Mouse (Mus musculus): ENCODE measurements around the gene Ophn1. TPM values are rescaled to one million over a fixed set of nuclear protein-coding genes. Genes with fewer than 3 reads are reported as not detected.
A peak's percentile ranks its signal among the peaks of the same experiment; 100 is the strongest.

The Ophn1 gene
- polyA plus RNA-seq, 1 experiment from 2014 or later = 16.4 TPM

DNA sequence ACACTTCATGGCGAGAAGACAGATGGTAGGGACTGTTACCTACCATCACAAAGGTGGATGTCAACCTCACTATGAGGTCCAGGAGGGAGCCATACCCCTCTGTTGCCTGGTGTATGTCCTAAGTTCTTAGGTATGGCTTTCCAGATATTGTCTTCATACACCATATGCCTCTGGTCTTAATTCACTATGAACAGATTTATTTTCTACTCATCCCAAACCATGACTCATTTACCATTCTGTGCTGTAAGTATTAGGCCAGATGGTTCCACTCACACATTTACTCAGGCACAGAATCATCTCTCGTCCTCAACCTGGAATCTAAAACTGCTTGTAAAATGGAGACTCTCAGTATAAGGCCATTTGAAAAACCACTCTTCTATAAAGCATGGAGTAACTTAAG is 135.7 kb downstream of the Ophn1 start:
- Histone ChIP-seq H3K4me3 (no peak overlapping the region), H3K9me3 (replicated peaks) (no peaks in the 10 kb centered on the region), H3K36me3 (no peaks in the 10 kb centered on the region), H3K27me3 (ENCODE audit: low read depth, poor library complexity, severe bottlenecking) (peaks cover 35% of the 10 kb centered on the region), H3K4me1 (no peaks in the 10 kb centered on the region), H3K27ac (replicated peaks) (no peak overlapping the region)
- 81% methylated on average over 2 of the region's 2 CpGs for WGBS
- no peak for DNase-seq (ENCODE audit: low spot score)

GRCm38 (mm10) chrX:98751279-98751817 is 139.5 kb downstream of the Ophn1 start:
- H3K27me3 ChIP-seq (ENCODE audit: low read depth, poor library complexity, severe bottlenecking) = peaks cover 24% of the 10 kb centered on the region; the same call in 1 of the 2 replicates
- H3K36me3 ChIP-seq = no peaks in the 10 kb centered on the region
- no peak overlapping the region for H3K4me3 ChIP-seq
- H3K9me3 ChIP-seq (replicated peaks) = no peaks in the 10 kb centered on the region
- no peak overlapping the region for H3K27ac ChIP-seq (replicated peaks)
- no peaks in the 10 kb centered on the region for H3K4me1 ChIP-seq
- DNase-seq (ENCODE audit: low spot score) = no peak
- WGBS = 72% methylated on average over 1 of the region's 1 CpGs

DNA sequence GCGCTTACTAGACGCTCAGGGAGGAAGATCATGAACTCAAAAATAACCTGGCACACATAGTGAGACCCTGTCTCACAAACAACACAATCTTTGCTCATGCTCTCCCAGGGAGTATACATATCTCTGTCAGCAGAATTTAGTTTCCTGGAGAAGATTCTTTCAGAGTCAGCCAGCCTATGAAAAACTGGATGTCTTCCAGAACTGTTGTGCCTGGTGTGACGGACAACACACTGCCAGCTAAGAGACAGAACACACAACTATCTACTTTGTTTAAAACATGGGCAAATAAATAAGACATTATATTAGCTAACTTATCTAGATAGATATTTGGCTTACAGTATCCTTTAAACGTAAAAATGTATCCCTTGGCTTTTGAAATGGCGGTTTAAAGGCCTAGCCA is 154.1 kb downstream of the Ophn1 start:
- H3K4me1 ChIP-seq = no peaks in the 10 kb centered on the region
- WGBS = 87% methylated on average over 5 of the region's 5 CpGs

GRCm38 (mm10) chrX:98722991-98723390 is 167.8 kb downstream of the Ophn1 start:
- H3K4me1 ChIP-seq = no peaks in the 10 kb centered on the region
- WGBS = 88% methylated on average over 10 of the region's 10 CpGs
- no peak overlapping the region for H3K4me3 ChIP-seq
- no peak for DNase-seq (ENCODE audit: low spot score)
- H3K9me3 ChIP-seq (replicated peaks) = no peaks in the 10 kb centered on the region
- no peaks in the 10 kb centered on the region for H3K27me3 ChIP-seq (ENCODE audit: low read depth, poor library complexity, severe bottlenecking)
- no peaks in the 10 kb centered on the region for H3K36me3 ChIP-seq
- H3K27ac ChIP-seq (replicated peaks) = no peak overlapping the region

More for the DNA sequence above, 154.1 kb downstream of the Ophn1 start:
- H3K9me3 ChIP-seq (replicated peaks) = no peaks in the 10 kb centered on the region; the same call in 1 of the 2 replicates
- H3K4me3 ChIP-seq = no peak overlapping the region
- H3K36me3 ChIP-seq = 0 out of 2 replicates have a peak, but pooled peaks cover 2% of the 10 kb centered on the region
- no peaks in the 10 kb centered on the region for H3K27me3 ChIP-seq (ENCODE audit: low read depth, poor library complexity, severe bottlenecking)
- DNase-seq (ENCODE audit: low spot score) = no peak
- no peak overlapping the region for H3K27ac ChIP-seq (replicated peaks)

- Histone ChIP-seq H3K4me3 (no peak overlapping the region), H3K4me1 (no peaks in the 10 kb centered on the region), H3K27me3 (ENCODE audit: low read depth, poor library complexity, severe bottlenecking) (no peaks in the 10 kb centered on the region; the same call in 1 of the 2 replicates), H3K27ac (replicated peaks) (no peak overlapping the region), H3K36me3 (no peaks in the 10 kb centered on the region), H3K9me3 (replicated peaks) (no peaks in the 10 kb centered on the region)
- DNase-seq (ENCODE audit: low spot score) = no peak
These were observed 183.1 kb downstream of the Ophn1 start for GRCm38 (mm10) chrX:98707766-98708165.

- Histone ChIP-seq H3K36me3 (no peaks in the 10 kb centered on the region), H3K4me3 (no peak overlapping the region), H3K4me1 (no peaks in the 10 kb centered on the region), H3K27ac (replicated peaks) (no peak overlapping the region), H3K9me3 (replicated peaks) (no peaks in the 10 kb centered on the region), H3K27me3 (ENCODE audit: low read depth, poor library complexity, severe bottlenecking) (peaks cover 7% of the 10 kb centered on the region; the same call in 1 of the 2 replicates)
- 26% methylated on average over 4 of the region's 4 CpGs for WGBS
- DNase-seq (ENCODE audit: low spot score) = peak; percentile 35
These were observed 189.2 kb downstream of the Ophn1 start for GRCm38 (mm10) chrX:98701635-98702034.

- peaks cover 6% of the 10 kb centered on the region; the same call in 1 of the 2 replicates for H3K27me3 ChIP-seq (ENCODE audit: low read depth, poor library complexity, severe bottlenecking)
- no peaks in the 10 kb centered on the region for H3K4me1 ChIP-seq
- no peak overlapping the region for H3K4me3 ChIP-seq
- no peak overlapping the region for H3K27ac ChIP-seq (replicated peaks)
- H3K36me3 ChIP-seq = no peaks in the 10 kb centered on the region
- H3K9me3 ChIP-seq (replicated peaks) = no peaks in the 10 kb centered on the region
- DNase-seq (ENCODE audit: low spot score) = no peak
These were observed 208.2 kb downstream of the Ophn1 start for GRCm38 (mm10) chrX:98682603-98683002.

DNA sequence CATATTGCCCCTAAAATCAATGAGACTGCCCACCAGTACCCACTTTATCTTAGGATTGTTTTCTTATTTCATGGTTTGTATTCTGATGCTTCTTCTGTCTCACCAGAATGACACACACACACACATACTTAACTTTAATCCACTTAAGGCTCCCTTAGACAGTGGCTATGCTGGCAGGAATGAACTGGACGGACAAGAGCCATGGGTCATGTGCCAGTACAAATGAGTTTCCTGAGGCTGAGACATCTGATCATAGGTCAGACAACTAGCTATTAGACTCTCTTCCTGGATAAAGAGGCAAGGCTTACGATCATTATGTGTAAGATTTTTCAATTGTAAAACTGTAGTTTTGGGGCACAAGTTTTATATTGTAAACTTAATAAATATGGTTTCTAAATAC is 209.5 kb downstream of the Ophn1 start:
- Histone ChIP-seq H3K27ac (replicated peaks) (no peak overlapping the region), H3K36me3 (no peaks in the 10 kb centered on the region), H3K9me3 (replicated peaks) (no peaks in the 10 kb centered on the region), H3K27me3 (ENCODE audit: low read depth, poor library complexity, severe bottlenecking) (peaks cover 10% of the 10 kb centered on the region; the same call in 1 of the 2 replicates), H3K4me3 (no peak overlapping the region), H3K4me1 (no peaks in the 10 kb centered on the region)
- DNase-seq (ENCODE audit: low spot score) = no peak
- WGBS = 71% methylated on average over 2 of the region's 2 CpGs

DNA sequence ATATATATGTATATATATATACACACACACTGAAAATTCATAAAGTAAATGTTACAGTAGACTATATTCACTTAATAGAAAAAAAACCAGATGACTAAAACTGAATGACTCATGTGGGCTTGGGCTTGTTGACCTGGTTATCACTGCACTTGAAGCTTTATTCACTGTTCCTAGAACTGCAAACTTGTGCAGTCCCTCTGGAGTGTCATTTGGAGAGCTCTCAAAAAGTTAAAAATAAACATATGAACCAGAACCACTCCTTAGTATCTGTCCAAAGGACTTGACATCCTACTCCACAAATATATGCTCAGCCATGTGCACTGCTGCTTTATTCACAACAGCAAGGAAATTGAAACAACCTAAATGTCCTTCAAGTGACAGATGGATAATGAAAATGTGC is 219.8 kb downstream of the Ophn1 start:
- no peaks in the 10 kb centered on the region for H3K36me3 ChIP-seq
- H3K9me3 ChIP-seq (replicated peaks) = no peaks in the 10 kb centered on the region
- no peaks in the 10 kb centered on the region for H3K4me1 ChIP-seq
- H3K27ac ChIP-seq (replicated peaks) = no peak overlapping the region
- DNase-seq (ENCODE audit: low spot score) = no peak
- no peaks in the 10 kb centered on the region for H3K27me3 ChIP-seq (ENCODE audit: low read depth, poor library complexity, severe bottlenecking)
- no peak overlapping the region for H3K4me3 ChIP-seq

- Histone ChIP-seq H3K27me3 (ENCODE audit: low read depth, poor library complexity, severe bottlenecking) (no peaks in the 10 kb centered on the region), H3K4me1 (no peaks in the 10 kb centered on the region), H3K4me3 (no peak overlapping the region), H3K27ac (replicated peaks) (no peak overlapping the region), H3K36me3 (no peaks in the 10 kb centered on the region), H3K9me3 (replicated peaks) (no peaks in the 10 kb centered on the region)
- no peak for DNase-seq (ENCODE audit: low spot score)
These were observed 239.4 kb downstream of the Ophn1 start for GRCm38 (mm10) chrX:98651431-98651830.

DNA sequence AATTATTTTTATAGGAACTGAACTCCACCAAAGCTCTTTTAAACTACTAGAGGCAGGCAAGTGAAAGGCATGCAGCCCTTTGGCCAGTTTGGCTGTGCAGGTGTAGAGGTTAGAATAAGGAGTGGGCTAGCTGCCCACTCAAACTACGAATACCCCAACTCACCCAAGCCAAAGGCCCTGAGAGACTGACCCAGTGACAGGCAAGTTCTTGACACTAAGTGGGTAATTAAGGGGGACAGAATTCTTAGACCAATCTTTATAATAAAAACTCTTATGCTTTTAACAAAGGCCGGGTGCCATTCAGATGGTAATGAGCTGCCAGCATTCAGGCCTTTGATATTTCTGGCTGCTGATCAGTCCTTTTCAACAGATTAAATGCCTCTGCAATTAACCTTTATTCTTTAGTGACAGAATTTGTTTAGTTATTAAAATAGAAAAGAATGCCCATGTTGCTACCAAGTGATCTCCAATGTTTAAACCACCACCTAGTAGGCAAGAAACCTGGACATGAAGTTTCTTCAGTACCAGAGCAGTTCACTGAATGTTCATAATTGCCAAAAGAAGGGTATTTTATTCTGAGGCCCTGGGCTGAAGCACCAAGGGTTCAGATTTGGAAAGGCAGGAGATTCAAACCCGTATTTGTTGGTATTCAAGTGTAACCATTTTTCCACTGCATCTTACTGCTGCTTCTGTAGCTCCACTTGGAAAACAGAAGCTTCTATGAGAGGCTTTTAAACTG is 262.0 kb downstream of the Ophn1 start:
- Histone ChIP-seq H3K4me3 (no peak overlapping the region), H3K4me1 (peaks cover 6% of the 10 kb centered on the region; the same call in 1 of the 2 replicates), H3K27me3 (ENCODE audit: low read depth, poor library complexity, severe bottlenecking) (peaks cover 17% of the 10 kb centered on the region), H3K9me3 (replicated peaks) (no peaks in the 10 kb centered on the region), H3K36me3 (no peaks in the 10 kb centered on the region), H3K27ac (replicated peaks) (no peak overlapping the region)
- WGBS = 58% methylated on average over 3 of the region's 3 CpGs
- DNase-seq (ENCODE audit: low spot score) = no peak

DNA sequence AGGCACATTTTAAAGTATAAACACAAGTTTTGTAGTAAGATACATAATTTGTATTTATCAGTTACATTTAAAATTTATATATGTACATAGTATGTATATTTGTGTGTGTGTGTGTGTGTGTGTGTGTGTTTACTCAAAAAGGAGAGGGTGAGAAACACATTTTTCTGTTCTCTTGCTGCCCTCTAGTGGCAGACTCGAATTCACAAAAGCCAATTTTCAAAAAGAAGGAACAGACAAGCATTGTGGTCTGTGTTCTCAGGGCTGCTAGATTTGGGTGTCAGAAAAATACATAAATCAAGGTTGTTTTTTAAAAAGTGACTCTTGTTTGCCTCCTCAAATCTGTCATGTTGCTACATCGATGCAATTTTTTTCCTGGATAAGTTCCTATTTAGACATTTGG is 272.0 kb downstream of the Ophn1 start:
- Histone ChIP-seq H3K4me3 (no peak overlapping the region), H3K4me1 (no peaks in the 10 kb centered on the region), H3K36me3 (no peaks in the 10 kb centered on the region), H3K27me3 (ENCODE audit: low read depth, poor library complexity, severe bottlenecking) (no peaks in the 10 kb centered on the region), H3K27ac (replicated peaks) (no peak overlapping the region), H3K9me3 (replicated peaks) (no peaks in the 10 kb centered on the region)
- peak; percentile 12 for DNase-seq (ENCODE audit: low spot score)
- WGBS = 9% methylated on average over 2 of the region's 2 CpGs

- Histone ChIP-seq H3K36me3 (no peaks in the 10 kb centered on the region), H3K27ac (replicated peaks) (no peak overlapping the region), H3K4me1 (no peaks in the 10 kb centered on the region), H3K4me3 (no peak overlapping the region), H3K9me3 (replicated peaks) (no peaks in the 10 kb centered on the region), H3K27me3 (ENCODE audit: low read depth, poor library complexity, severe bottlenecking) (no peaks in the 10 kb centered on the region)
- DNase-seq (ENCODE audit: low spot score) = no peak
- WGBS = 76% methylated on average over 4 of the region's 4 CpGs
These were observed 273.4 kb downstream of the Ophn1 start for GRCm38 (mm10) chrX:98617426-98617825.
